Mouse (Mus musculus) bone marrow macrophage, adult 2 months (primary cell): ENCODE measurements around the gene Hoxb3.

Experiments used
- CTCF ChIP-seq: IDR thresholded peaks from 2 replicates; pipeline ENCODE4 v1.5.1; 2012; ENCODE audit warnings: low read depth, mild to moderate bottlenecking, low read length, moderate library complexity
- POLR2A ChIP-seq: IDR thresholded peaks from 2 replicates; pipeline ENCODE4 v1.6.1; 2012; ENCODE audit warnings: mild to moderate bottlenecking, low read depth, low read length, borderline replicate concordance

DNA sequence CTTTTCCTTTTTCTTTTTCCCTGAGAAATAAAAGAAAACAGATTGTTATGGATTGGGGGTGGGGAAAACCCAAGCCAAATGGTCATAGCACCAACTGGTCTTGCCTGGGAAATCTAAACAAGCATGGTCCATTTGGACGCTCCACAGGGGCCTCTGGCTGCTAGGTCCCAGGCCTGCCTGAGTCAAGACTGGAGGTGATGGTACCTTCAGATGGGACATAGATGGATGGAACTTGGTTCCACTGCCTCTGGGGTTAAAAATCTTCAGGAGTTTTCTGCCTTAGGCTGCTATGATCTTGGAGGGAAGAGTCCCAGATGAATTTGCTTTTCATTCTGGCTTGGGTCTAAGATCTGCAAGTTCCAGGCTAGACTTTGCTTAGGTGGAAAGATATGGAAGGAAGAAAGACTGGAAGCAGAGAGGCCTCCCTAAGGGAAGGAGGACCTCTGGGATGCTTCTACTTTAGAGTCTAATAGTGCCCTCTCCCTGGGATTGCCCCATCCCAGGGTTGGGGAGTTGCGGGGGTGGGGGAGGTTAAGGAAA is 20.1 kb downstream of the Hoxb3 start:
- TF ChIP-seq CTCF (no peak), POLR2A (no peak)
